Mouse (Mus musculus): ENCODE measurements at regions not wholly inside any gene's neighbourhood (a gene's known extent, or its start where the extent isn't known, plus 50 kb on each side); places are given as distances from the start of the nearest gene placed in this dataset.
"Not testable (repeated sequence)": the region's sequence is repeated elsewhere in the genome, so short reads cannot be mapped to it uniquely, and the experiment has no call there.

DNA sequence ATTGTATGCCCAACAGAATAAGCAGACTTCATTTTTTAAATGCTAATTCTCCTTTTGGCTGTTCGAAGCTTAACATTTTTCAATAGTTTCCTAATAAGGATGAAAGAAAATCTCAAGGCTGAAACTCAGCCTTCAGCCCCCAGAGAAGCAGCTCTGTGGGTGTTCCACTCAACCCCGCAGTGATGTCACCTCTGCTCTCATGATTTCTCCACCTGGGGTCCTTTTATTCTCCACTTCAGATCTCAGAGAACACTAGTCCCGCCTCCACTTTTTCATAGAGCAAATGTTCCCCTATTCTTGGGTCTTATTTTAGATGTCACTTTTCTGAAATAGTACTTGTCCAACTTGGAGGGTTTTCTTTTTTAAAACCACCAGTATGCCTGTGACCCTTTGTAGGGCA is 567.3 kb downstream of the Cntn3 start:
- WGBS = 61% methylated on average over 3 of the region's 3 CpGs
- H3K4me3 ChIP-seq (ENCODE audit: low read depth, low read length) = no peak overlapping the region
- H3K4me2 ChIP-seq (replicated peaks; ENCODE audit: low read depth) = no peak overlapping the region
- H3K27ac ChIP-seq (ENCODE audit: low read depth, low read length) = no peak overlapping the region
- no peaks in the 10 kb centered on the region for H3K27me3 ChIP-seq (replicated peaks; ENCODE audit: control insufficient read depth, insufficient read depth, low read length)
- H3K9ac ChIP-seq (ENCODE audit: low read depth, low read length) = no peak overlapping the region
- H3K36me3 ChIP-seq (ENCODE audit: control insufficient read depth, insufficient read depth) = no peaks in the 10 kb centered on the region
- no peak for ATAC-seq
- no peaks in the 10 kb centered on the region for H3K4me1 ChIP-seq (replicated peaks; ENCODE audit: control insufficient read depth, insufficient read depth, low read length)
- H3K9me3 ChIP-seq (ENCODE audit: control insufficient read depth) = no peaks in the 10 kb centered on the region
- TF ChIP-seq CTCF (IDR thresholded peaks at IDR 0.05; ENCODE audit: low read depth) = no peak

DNA sequence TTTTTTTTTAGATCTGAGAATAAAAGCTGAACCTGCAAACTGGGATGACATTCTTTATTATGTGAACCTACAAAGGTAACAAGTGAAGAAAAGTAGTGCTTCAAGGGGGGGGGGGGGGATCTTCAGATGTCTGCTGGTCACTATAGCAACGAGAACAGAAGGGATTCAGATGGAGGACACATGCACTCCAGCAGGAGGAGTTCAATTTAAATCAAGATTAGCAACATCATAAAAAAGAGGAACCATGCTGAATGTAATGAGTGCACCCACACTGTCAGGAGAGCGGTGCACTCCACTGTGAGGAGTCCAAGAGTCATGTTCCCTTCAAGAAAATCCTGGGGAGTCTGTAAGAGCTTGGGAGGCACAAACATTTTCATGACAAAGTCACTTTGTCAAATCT is 574.7 kb downstream of the Cntn3 start:
- ATAC-seq = no peak

DNA sequence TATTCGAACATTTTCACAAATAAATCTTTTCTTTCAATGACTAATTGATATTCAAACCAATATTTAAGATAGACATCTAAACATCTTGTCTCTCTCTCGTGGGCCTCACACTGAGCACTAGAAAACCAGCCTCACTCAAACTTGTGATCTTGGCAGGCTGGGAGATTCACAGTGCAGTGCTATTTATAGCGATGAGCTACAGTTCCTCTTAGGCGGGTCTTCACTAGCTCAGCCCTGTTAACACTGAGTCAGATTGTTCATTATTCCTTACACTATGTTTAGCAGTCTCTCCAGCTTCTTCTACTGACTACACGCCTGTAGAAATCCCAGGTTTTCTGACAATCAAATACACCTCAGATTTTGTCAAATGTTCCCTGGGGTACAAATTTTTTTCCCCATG is 575.3 kb downstream of the Cntn3 start:
- Histone ChIP-seq H3K9ac (ENCODE audit: low read depth, low read length) (no peak overlapping the region), H3K27ac (ENCODE audit: low read depth, low read length) (no peak overlapping the region), H3K4me1 (replicated peaks; ENCODE audit: control insufficient read depth, insufficient read depth, low read length) (no peaks in the 10 kb centered on the region), H3K4me3 (ENCODE audit: low read depth, low read length) (no peak overlapping the region), H3K4me2 (replicated peaks; ENCODE audit: low read depth) (no peak overlapping the region), H3K36me3 (ENCODE audit: control insufficient read depth, insufficient read depth) (no peaks in the 10 kb centered on the region), H3K9me3 (ENCODE audit: control insufficient read depth) (no peaks in the 10 kb centered on the region), H3K27me3 (replicated peaks; ENCODE audit: control insufficient read depth, insufficient read depth, low read length) (no peaks in the 10 kb centered on the region)
- no peak for TF ChIP-seq CTCF (IDR thresholded peaks at IDR 0.05; ENCODE audit: low read depth)
- WGBS = 57% methylated on average over 5 of the region's 5 CpGs
- ATAC-seq = no peak

More for the DNA sequence above, 574.7 kb downstream of the Cntn3 start:
- no peak for TF ChIP-seq CTCF (IDR thresholded peaks at IDR 0.05; ENCODE audit: low read depth)
- Histone ChIP-seq H3K4me2 (replicated peaks; ENCODE audit: low read depth) (no peak overlapping the region), H3K9ac (ENCODE audit: low read depth, low read length) (no peak overlapping the region), H3K27me3 (replicated peaks; ENCODE audit: control insufficient read depth, insufficient read depth, low read length) (no peaks in the 10 kb centered on the region), H3K4me1 (replicated peaks; ENCODE audit: control insufficient read depth, insufficient read depth, low read length) (no peaks in the 10 kb centered on the region), H3K4me3 (ENCODE audit: low read depth, low read length) (no peak overlapping the region), H3K36me3 (ENCODE audit: control insufficient read depth, insufficient read depth) (no peaks in the 10 kb centered on the region), H3K27ac (ENCODE audit: low read depth, low read length) (no peak overlapping the region), H3K9me3 (ENCODE audit: control insufficient read depth) (no peaks in the 10 kb centered on the region)
- 70% methylated on average over 2 of the region's 2 CpGs for WGBS

DNA sequence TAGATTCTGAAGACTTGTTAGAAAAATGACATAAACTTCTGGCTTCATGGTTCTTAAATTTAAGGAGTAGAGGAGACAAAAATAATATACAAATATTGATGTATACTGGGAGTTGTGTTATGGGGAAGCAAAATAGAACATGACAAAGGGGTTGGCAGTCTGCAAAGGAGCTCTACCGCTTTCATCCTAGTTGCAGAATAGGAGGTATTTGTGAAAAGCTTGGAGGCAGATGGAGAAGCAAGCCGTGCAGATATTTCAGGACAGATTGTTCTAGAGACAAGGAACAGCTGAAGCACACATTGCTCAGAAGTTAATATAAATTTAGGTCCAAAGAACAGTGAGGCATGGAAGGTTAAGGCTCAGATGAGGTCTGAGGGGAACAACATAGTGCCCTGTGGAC is 580.1 kb downstream of the Cntn3 start:
- no peak overlapping the region for H3K4me3 ChIP-seq (ENCODE audit: low read depth, low read length)
- no peak overlapping the region for H3K27ac ChIP-seq (ENCODE audit: low read depth, low read length)
- H3K36me3 ChIP-seq (ENCODE audit: control insufficient read depth, insufficient read depth) = no peaks in the 10 kb centered on the region
- H3K4me1 ChIP-seq (replicated peaks; ENCODE audit: control insufficient read depth, insufficient read depth, low read length) = no peaks in the 10 kb centered on the region
- H3K9me3 ChIP-seq (ENCODE audit: control insufficient read depth) = no peaks in the 10 kb centered on the region
- TF ChIP-seq CTCF (IDR thresholded peaks at IDR 0.05; ENCODE audit: low read depth) = no peak
- H3K4me2 ChIP-seq (replicated peaks; ENCODE audit: low read depth) = no peak overlapping the region
- H3K9ac ChIP-seq (ENCODE audit: low read depth, low read length) = no peak overlapping the region
- no peaks in the 10 kb centered on the region for H3K27me3 ChIP-seq (replicated peaks; ENCODE audit: control insufficient read depth, insufficient read depth, low read length)
- no peak for ATAC-seq
- WGBS = 85% methylated on average over 2 of the region's 2 CpGs

DNA sequence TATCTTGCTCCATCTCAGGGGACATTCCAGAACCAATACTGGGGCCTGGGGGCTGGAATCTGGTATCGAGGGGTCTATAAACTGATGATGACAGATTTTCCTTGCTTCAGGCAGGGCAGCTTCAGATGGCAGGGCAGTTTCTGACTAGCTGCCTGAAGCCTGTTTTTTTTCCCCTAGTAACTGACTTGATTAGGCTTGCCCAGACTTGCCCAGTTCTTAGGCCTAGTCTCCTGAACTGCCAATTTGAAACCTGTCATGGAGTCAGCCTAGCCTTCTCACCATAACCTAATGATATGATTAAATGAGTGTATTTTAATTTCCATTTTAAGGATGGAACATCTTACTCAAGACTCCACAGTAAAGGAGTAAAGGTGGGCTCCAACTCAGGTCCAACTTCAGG is 591.2 kb downstream of the Cntn3 start:
- no peak overlapping the region for H3K9ac ChIP-seq (ENCODE audit: low read depth, low read length)
- WGBS = 78% methylated on average over 1 of the region's 1 CpGs
- no peak overlapping the region for H3K27ac ChIP-seq (ENCODE audit: low read depth, low read length)
- no peaks in the 10 kb centered on the region for H3K36me3 ChIP-seq (ENCODE audit: control insufficient read depth, insufficient read depth)
- TF ChIP-seq CTCF (IDR thresholded peaks at IDR 0.05; ENCODE audit: low read depth) = no peak
- H3K4me1 ChIP-seq (replicated peaks; ENCODE audit: control insufficient read depth, insufficient read depth, low read length) = no peaks in the 10 kb centered on the region
- no peaks in the 10 kb centered on the region for H3K9me3 ChIP-seq (ENCODE audit: control insufficient read depth)
- no peak overlapping the region for H3K4me3 ChIP-seq (ENCODE audit: low read depth, low read length)
- H3K4me2 ChIP-seq (replicated peaks; ENCODE audit: low read depth) = no peak overlapping the region
- no peaks in the 10 kb centered on the region for H3K27me3 ChIP-seq (replicated peaks; ENCODE audit: control insufficient read depth, insufficient read depth, low read length)
- no peak for ATAC-seq

DNA sequence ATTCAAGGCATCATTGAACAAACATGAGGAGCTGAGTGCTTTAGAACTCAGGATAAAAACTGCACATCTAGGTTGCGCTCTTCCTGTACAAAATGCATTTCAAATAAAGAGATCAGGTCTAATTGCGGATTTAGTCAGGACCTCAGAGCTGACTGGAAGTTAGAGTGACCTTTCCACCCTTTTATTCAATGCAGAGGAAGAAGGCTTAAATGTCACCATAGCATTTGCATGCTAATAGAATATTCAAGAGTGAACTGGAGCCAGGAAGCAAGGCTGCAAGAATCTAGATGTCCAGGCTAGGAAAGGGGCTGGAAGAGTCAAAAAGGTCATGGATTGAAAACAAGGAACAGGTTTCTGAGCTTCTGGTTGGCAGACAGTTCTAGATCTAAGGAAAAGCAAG is 593.7 kb downstream of the Cntn3 start:
- H3K27ac ChIP-seq (ENCODE audit: low read depth, low read length) = no peak overlapping the region
- H3K9ac ChIP-seq (ENCODE audit: low read depth, low read length) = no peak overlapping the region
- no peak for ATAC-seq
- H3K27me3 ChIP-seq (replicated peaks; ENCODE audit: control insufficient read depth, insufficient read depth, low read length) = no peaks in the 10 kb centered on the region
- H3K4me2 ChIP-seq (replicated peaks; ENCODE audit: low read depth) = no peak overlapping the region
- H3K4me1 ChIP-seq (replicated peaks; ENCODE audit: control insufficient read depth, insufficient read depth, low read length) = no peaks in the 10 kb centered on the region
- 85% methylated on average over 2 of the region's 2 CpGs for WGBS
- no peaks in the 10 kb centered on the region for H3K36me3 ChIP-seq (ENCODE audit: control insufficient read depth, insufficient read depth)
- no peak overlapping the region for H3K4me3 ChIP-seq (ENCODE audit: low read depth, low read length)
- H3K9me3 ChIP-seq (ENCODE audit: control insufficient read depth) = no peaks in the 10 kb centered on the region
- TF ChIP-seq CTCF (IDR thresholded peaks at IDR 0.05; ENCODE audit: low read depth) = no peak

DNA sequence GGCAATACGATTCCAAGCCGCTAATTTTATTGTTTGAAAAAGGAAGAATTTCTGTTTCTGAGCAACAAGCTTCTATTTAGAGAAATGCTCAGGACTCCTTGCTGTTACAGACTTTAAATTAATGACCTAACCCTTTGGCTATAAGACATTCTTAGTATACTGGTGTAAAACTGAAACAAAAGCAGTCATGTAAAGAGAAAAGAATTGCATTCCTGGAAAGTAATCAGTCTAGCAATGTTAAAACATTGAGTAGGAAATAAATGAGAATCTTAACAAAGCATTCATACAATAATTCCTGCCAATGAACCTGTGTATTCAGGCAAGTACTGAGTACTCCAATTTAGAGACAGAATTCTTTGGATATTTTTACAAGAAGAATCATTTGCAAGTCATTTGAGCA is 587.2 kb upstream of the Pdzrn3 start:
- TF ChIP-seq CTCF (IDR thresholded peaks at IDR 0.05; ENCODE audit: low read depth) = no peak
- no peaks in the 10 kb centered on the region for H3K27me3 ChIP-seq (replicated peaks; ENCODE audit: control insufficient read depth, insufficient read depth, low read length)
- H3K4me3 ChIP-seq (ENCODE audit: low read depth, low read length) = no peak overlapping the region
- no peak overlapping the region for H3K4me2 ChIP-seq (replicated peaks; ENCODE audit: low read depth)
- no peak overlapping the region for H3K27ac ChIP-seq (ENCODE audit: low read depth, low read length)
- H3K9ac ChIP-seq (ENCODE audit: low read depth, low read length) = no peak overlapping the region
- ATAC-seq = no peak
- WGBS = 78% methylated on average over 2 of the region's 2 CpGs
- no peaks in the 10 kb centered on the region for H3K4me1 ChIP-seq (replicated peaks; ENCODE audit: control insufficient read depth, insufficient read depth, low read length)
- H3K9me3 ChIP-seq (ENCODE audit: control insufficient read depth) = no peaks in the 10 kb centered on the region
- H3K36me3 ChIP-seq (ENCODE audit: control insufficient read depth, insufficient read depth) = no peaks in the 10 kb centered on the region

DNA sequence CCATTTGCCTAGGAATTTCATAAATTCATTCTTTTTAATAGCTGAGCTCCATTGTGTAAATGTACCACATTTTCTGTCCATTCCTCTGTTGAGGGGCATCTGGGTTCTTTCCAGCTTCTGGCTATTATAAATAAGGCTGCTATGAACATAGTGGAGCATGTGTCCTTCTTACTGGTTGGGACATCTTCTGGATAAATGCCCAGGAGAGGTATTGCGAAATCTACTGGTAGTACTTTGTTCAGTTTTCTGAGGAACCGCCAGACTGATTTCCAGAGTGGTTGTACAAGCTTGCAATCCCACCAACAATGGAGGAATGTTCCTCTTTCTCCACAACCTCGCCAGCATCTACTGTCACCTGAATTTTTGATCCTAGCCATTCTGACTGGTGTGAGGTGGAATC is 583.8 kb upstream of the Pdzrn3 start:
- not testable (repeated sequence) for H3K4me2 ChIP-seq (replicated peaks; ENCODE audit: low read depth); H3K9me3 ChIP-seq (ENCODE audit: control insufficient read depth); H3K4me1 ChIP-seq (replicated peaks; ENCODE audit: control insufficient read depth, insufficient read depth, low read length); H3K27ac ChIP-seq (ENCODE audit: low read depth, low read length); H3K27me3 ChIP-seq (replicated peaks; ENCODE audit: control insufficient read depth, insufficient read depth, low read length); H3K4me3 ChIP-seq (ENCODE audit: low read depth, low read length); H3K9ac ChIP-seq (ENCODE audit: low read depth, low read length); ATAC-seq; H3K36me3 ChIP-seq (ENCODE audit: control insufficient read depth, insufficient read depth)
- WGBS = 78% methylated on average over 3 of the region's 3 CpGs

Data from intestine, postnatal 0 days (tissue).